Mouse (Mus musculus): ENCODE measurements around the gene Id2.

DNA sequence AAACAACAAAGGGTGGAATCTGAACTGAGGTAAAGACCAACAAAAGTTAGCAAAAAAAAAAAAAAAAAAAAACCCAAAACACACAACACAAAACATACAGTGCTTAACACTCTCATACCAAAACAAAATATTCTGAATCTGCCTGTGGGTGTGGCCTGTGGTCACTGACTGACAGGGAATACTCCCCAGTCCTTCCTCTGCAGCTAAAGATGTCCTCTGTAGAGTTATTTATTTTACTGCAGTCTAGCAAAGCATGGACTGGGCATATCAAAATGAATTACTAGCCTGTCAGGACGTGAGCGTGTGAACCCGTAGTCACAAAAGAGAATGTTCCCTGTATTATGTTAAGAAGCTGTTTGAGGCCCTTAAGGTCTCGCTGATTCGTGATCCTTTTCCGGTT, 34.7 kb downstream of the Id2 start:
- TF ChIP-seq CTCF (IDR thresholded peaks at IDR 0.05) (no peak), EP300 (IDR thresholded peaks at IDR 0.05) (no peak)
